Mouse (Mus musculus) thymus, adult 2 months (tissue): ENCODE data around the gene Tspan7.

Source experiments
- CTCF ChIP-seq: fragments of 200-500 bp; IDR thresholded peaks from 2 replicates; pipeline ENCODE4 v1.5.1; 2012; ENCODE audit warnings: mild to moderate bottlenecking, control low read depth, low read length, moderate library complexity, borderline replicate concordance; ENCODE audit not compliant: control insufficient read depth, poor library complexity, insufficient read depth; ENCODE audit errors: extremely low read depth
- POLR2A ChIP-seq: fragments of 200-500 bp; IDR thresholded peaks from 2 replicates; pipeline ENCODE4 v1.6.1; 2012; ENCODE audit warnings: mild to moderate bottlenecking, low read length, control low read depth, moderate library complexity; ENCODE audit not compliant: control insufficient read depth, poor library complexity, insufficient read depth; ENCODE audit errors: extremely low read depth

- TF ChIP-seq POLR2A (no peak), CTCF (no peak)
These were observed 73.7 kb downstream of the Tspan7 start for GRCm38 (mm10) chrX:10558625-10559024.
